Mouse (Mus musculus) adrenal gland, postnatal 36 days (tissue): ENCODE measurements at regions not wholly inside any gene's neighbourhood (a gene's known extent, or its start where the extent isn't known, plus 50 kb on each side); places are given as distances from the start of the nearest gene placed in this dataset.

Experiments used
- DNase-seq, 2 experiments: peaks; one replicate each; pipeline ENCODE4 v3.0.0; 2021; ENCODE audit warnings: mixed read lengths in 1 of 2

DNA sequence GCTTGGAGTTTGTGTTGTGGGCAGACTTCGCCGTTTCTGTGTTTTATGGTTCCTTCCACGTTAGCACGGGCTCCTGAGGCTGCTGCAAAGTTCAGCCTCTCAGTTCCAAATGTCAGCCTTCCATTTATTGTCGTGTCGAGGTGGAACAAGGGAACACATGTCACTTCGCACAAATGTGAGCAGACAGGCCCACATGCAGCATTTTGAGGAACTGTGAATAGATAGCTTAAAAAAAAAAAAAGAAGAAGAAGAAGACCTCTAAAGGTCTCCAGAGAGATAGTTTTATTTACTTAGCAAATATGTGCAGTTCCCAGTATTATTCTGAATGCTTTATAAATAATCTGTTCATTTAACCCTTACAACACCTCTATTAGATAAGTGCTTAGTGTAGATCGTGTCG lies 66.4 kb upstream of the Zc3h12c start:
- DNase-seq = no peak

DNA sequence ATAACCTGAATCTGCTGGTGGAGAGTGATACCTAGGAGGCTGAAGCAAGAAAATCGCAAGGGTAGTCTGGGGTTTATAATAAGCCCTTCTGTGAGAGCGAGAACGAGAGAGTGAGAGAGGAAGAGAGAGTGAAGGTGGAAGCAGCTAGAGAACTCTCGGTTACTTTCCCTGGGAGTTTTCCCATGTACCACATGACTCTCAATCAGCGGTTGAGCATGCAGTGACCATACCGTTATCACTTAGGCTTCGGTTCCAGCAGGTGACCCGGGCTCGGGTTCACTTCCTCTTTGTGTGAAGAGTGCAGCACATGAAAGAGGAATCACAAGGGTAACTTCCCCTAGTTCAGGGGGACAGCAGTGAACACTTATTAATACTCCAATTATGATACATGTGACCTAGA lies 61.2 kb upstream of the Zc3h12c start:
- no peak for DNase-seq

- DNase-seq = no peak
Measured at GRCm38 (mm10) chr9:52225646-52226045, 57.3 kb upstream of the Zc3h12c start.

DNA sequence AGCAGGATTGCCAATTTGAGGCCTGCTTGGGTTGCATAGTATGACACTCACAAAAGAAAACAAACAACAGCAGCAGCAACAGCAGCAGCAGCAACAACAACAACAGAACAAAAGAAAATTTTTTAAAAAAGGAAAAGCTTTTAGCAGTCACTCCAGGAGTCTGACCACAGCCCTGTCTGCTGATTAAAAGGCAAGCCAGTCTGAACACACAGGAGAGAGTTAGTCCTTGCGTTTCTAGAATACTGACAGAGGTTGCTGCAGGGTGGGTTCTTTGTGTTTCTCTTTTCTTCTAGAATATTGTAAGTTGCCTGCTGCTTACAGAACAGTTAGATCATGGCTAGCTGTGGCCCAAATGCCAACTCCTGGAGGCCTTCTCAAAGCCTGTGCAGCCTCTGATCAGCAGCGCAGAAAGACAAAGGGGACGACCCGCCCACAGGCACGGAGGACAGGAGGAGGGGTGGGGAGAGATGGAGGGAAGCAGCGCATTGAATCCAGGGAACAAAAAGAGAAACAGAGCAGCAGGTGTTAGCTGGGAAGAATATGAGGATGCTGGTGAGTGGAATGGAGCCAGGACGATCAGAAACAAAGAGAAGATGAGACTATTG lies 55.2 kb upstream of the Zc3h12c start:
- no peak for DNase-seq
